Mouse (Mus musculus): Measurements from ENCODE around the gene Cnbd2. TPM values are rescaled to one million over a fixed set of nuclear protein-coding genes. Genes with fewer than 3 reads are reported as not detected.
A peak's percentile ranks its signal among the peaks of the same experiment; 100 is the strongest.

Cnbd2 gene
- polyA plus RNA-seq, 1 experiment from 2014 or later = 3.8 TPM

DNA sequence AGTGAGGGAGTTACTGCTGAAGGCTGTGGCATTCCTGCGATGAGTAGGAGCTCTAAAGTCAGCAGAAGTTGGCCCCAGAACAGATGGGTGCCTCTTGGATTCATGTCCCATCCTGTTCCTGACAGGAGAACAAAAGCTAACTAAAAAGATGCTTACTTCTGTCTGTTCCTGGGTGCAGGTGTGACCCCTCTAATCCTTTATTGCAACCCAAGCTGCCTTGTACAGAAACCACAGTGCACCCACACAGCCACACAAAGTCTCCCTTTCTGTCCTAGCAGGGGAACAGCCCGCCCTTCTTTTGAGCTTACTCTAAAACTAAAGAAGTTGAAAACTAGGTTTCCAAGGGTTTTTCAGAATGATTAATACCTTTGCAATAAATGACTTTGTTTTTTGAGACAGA, 23.9 kb upstream of the Cnbd2 start:
- DNase-seq (ENCODE audit: low spot score) (no peak), ATAC-seq (ENCODE audit: low read depth) (no peak)
- Histone ChIP-seq H3K27ac (replicated peaks; ENCODE audit: low read depth, low read length) (no peak overlapping the region), H3K36me3 (ENCODE audit: control insufficient read depth, insufficient read depth, low read length) (peaks cover 61% of the 10 kb centered on the region), H3K9ac (ENCODE audit: low read depth, low read length) (no peak overlapping the region), H3K27me3 (replicated peaks; ENCODE audit: control insufficient read depth, insufficient read depth, low read length) (no peaks in the 10 kb centered on the region), H3K4me2 (ENCODE audit: low read depth, low read length) (no peak overlapping the region), H3K9me3 (ENCODE audit: control insufficient read depth, low read length) (no peaks in the 10 kb centered on the region), H3K4me3 (ENCODE audit: low read depth, low read length) (no peak overlapping the region), H3K4me1 (ENCODE audit: control insufficient read depth, insufficient read depth, low read length) (no peaks in the 10 kb centered on the region)
- WGBS = 91% methylated on average over 2 of the region's 2 CpGs

DNA sequence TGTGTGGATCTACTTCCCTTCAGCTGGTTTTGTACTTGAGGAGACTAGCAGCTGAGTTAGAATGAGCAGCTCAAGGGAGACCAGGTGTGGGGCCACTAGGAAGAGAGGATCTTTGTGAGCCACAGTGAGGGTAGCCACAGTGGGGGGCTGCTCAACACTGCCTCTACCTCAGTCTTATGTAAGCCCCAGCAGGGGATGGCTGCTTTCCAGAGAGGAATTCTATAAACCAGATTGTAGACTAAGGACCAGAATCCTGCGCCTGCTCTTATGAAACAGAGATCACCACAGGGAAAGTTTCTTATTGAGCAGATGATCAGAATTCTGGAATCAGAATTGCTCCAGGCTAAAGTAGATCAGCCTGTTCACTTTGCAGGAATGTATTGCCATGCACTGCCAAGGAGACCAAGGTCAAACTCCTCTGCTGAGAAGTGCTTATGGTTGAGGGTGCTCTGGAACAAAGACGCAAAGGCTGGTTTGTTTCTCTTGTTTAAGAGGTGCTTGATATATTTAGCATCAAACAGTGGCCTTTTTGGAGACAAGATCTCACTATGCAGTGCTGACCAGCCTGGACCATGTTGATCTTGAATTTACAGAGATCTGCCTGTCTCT, 22.4 kb upstream of the Cnbd2 start:
- H3K4me2 ChIP-seq (ENCODE audit: low read depth, low read length) = no peak overlapping the region
- H3K4me1 ChIP-seq (ENCODE audit: control insufficient read depth, insufficient read depth, low read length) = no peaks in the 10 kb centered on the region
- H3K27me3 ChIP-seq (replicated peaks; ENCODE audit: control insufficient read depth, insufficient read depth, low read length) = no peaks in the 10 kb centered on the region
- H3K9ac ChIP-seq (ENCODE audit: low read depth, low read length) = no peak overlapping the region
- no peak for DNase-seq (ENCODE audit: low spot score)
- no peak for ATAC-seq (ENCODE audit: low read depth)
- H3K4me3 ChIP-seq (ENCODE audit: low read depth, low read length) = no peak overlapping the region
- WGBS = 90% methylated on average over 2 of the region's 2 CpGs
- no peaks in the 10 kb centered on the region for H3K9me3 ChIP-seq (ENCODE audit: control insufficient read depth, low read length)
- peaks cover 75% of the 10 kb centered on the region for H3K36me3 ChIP-seq (ENCODE audit: control insufficient read depth, insufficient read depth, low read length)
- no peak overlapping the region for H3K27ac ChIP-seq (replicated peaks; ENCODE audit: low read depth, low read length)

DNA sequence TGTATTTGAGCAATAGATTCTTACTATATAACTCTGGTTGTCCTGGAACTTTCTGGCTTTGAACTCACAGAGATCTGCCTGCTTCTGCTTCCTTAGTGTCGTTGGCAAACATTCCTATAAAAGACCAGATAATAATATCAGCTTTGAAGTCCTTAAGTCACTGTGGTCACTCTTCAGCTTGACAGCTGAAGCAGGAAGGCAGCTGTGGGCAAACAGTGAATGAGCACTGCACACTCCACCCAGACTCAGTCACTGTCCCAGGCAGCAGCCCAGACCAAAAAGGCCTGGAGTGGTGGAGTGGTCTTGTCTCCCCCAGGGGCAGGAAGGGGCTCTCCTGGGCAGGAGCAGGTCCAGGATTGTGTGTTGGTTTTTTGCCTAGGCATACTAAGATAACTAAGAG, 20.1 kb upstream of the Cnbd2 start:
- WGBS = 83% methylated on average over 1 of the region's 1 CpGs
- ATAC-seq (ENCODE audit: low read depth) (no peak), DNase-seq (ENCODE audit: low spot score) (no peak)
- H3K4me3 ChIP-seq (ENCODE audit: low read depth, low read length) = no peak overlapping the region
- H3K9ac ChIP-seq (ENCODE audit: low read depth, low read length) = no peak overlapping the region
- no peaks in the 10 kb centered on the region for H3K4me1 ChIP-seq (ENCODE audit: control insufficient read depth, insufficient read depth, low read length)
- H3K9me3 ChIP-seq (ENCODE audit: control insufficient read depth, low read length) = no peaks in the 10 kb centered on the region
- no peak overlapping the region for H3K27ac ChIP-seq (replicated peaks; ENCODE audit: low read depth, low read length)
- H3K36me3 ChIP-seq (ENCODE audit: control insufficient read depth, insufficient read depth, low read length) = peaks cover 81% of the 10 kb centered on the region
- no peak overlapping the region for H3K4me2 ChIP-seq (ENCODE audit: low read depth, low read length)
- H3K27me3 ChIP-seq (replicated peaks; ENCODE audit: control insufficient read depth, insufficient read depth, low read length) = no peaks in the 10 kb centered on the region

DNA sequence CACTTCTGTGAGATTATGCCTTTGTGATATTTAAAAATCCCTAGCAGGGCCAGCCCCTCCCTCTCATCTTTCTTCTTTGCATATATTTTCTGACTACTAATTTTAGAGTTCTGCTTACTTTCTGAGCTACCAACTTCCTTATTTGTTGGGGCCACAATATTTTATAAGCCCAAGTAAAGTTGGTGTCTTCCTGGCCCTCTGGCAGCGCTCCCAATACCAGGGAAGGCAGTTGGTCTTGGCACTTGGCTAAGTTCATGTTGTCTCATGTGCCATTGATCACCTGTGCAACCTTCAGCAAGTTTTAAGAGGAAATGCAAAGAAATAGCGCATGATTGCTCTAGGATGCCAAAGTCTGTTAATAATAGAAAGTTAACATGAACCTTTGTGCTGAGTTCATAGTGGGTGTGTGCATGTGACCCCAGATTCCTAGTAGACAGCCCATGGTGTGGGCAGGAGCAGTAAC, 16.5 kb upstream of the Cnbd2 start:
- H3K4me2 ChIP-seq (ENCODE audit: low read depth, low read length) = no peak overlapping the region
- 97% methylated on average over 2 of the region's 2 CpGs for WGBS

DNA sequence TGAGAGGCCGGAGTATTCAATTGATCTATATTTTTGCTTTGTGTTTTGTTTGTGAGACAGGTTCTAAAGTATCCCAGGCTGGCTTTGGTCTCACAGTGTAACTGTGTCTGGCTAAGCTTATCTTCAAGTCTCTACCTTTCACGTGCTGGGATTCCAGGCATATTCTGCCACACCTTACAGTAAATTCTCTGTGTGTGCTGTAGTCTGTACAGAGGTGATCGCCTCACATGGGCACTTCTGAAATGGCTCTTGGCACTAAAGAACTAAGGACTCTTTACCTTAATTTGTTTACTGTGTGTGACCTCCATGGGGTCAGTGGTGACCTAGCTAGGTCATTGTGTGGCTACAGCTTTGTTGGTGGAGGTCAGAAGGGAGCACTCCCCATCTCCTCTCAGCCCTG, 15.9 kb upstream of the Cnbd2 start:
- H3K36me3 ChIP-seq (ENCODE audit: control insufficient read depth, insufficient read depth, low read length) = peaks cover 83% of the 10 kb centered on the region
- WGBS = 92% methylated on average over 3 of the region's 3 CpGs

More for the DNA sequence above, 16.5 kb upstream of the Cnbd2 start:
- H3K4me3 ChIP-seq (ENCODE audit: low read depth, low read length) = no peak overlapping the region
- ATAC-seq (ENCODE audit: low read depth) (no peak), DNase-seq (ENCODE audit: low spot score) (no peak)
- no peak overlapping the region for H3K27ac ChIP-seq (replicated peaks; ENCODE audit: low read depth, low read length)
- H3K36me3 ChIP-seq (ENCODE audit: control insufficient read depth, insufficient read depth, low read length) = peaks cover 83% of the 10 kb centered on the region
- H3K9me3 ChIP-seq (ENCODE audit: control insufficient read depth, low read length) = no peaks in the 10 kb centered on the region
- no peaks in the 10 kb centered on the region for H3K27me3 ChIP-seq (replicated peaks; ENCODE audit: control insufficient read depth, insufficient read depth, low read length)
- H3K4me1 ChIP-seq (ENCODE audit: control insufficient read depth, insufficient read depth, low read length) = no peaks in the 10 kb centered on the region
- no peak overlapping the region for H3K9ac ChIP-seq (ENCODE audit: low read depth, low read length)

DNA sequence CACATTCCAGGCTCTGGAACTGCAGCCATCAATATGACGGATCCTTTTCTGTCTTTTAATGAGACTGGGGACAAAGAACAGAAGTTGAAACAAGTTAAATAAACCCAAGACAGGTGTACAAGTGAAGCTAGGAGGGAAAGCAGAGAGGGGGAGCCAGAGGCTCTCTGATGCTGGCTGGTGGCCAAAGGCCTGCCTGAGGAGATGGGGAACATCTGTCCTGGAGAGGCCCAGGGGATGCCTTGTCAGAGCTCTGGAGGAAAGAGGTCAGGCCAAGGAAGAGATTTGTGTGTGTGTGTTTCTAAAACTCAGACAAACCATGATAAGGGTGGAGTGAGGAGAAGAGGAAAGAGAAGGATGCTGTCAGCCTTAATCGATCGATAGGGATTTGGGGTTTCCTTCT, 14.4 kb upstream of the Cnbd2 start:
- WGBS = 56% methylated on average over 3 of the region's 3 CpGs
- Histone ChIP-seq H3K4me3 (ENCODE audit: low read depth, low read length) (no peak overlapping the region), H3K9me3 (ENCODE audit: control insufficient read depth, low read length) (no peaks in the 10 kb centered on the region), H3K36me3 (ENCODE audit: control insufficient read depth, insufficient read depth, low read length) (peaks cover 79% of the 10 kb centered on the region), H3K4me2 (ENCODE audit: low read depth, low read length) (no peak overlapping the region), H3K27me3 (replicated peaks; ENCODE audit: control insufficient read depth, insufficient read depth, low read length) (no peaks in the 10 kb centered on the region), H3K9ac (ENCODE audit: low read depth, low read length) (no peak overlapping the region), H3K4me1 (ENCODE audit: control insufficient read depth, insufficient read depth, low read length) (no peaks in the 10 kb centered on the region), H3K27ac (replicated peaks; ENCODE audit: low read depth, low read length) (no peak overlapping the region)
- ATAC-seq (ENCODE audit: low read depth) (peak; percentile 82; the same call in 1 of the 2 replicates), DNase-seq (ENCODE audit: low spot score) (peak; percentile 73)

More for the DNA sequence above, 15.9 kb upstream of the Cnbd2 start:
- Histone ChIP-seq H3K9ac (ENCODE audit: low read depth, low read length) (no peak overlapping the region), H3K9me3 (ENCODE audit: control insufficient read depth, low read length) (no peaks in the 10 kb centered on the region), H3K4me3 (ENCODE audit: low read depth, low read length) (no peak overlapping the region), H3K4me1 (ENCODE audit: control insufficient read depth, insufficient read depth, low read length) (no peaks in the 10 kb centered on the region), H3K27ac (replicated peaks; ENCODE audit: low read depth, low read length) (no peak overlapping the region), H3K27me3 (replicated peaks; ENCODE audit: control insufficient read depth, insufficient read depth, low read length) (no peaks in the 10 kb centered on the region), H3K4me2 (ENCODE audit: low read depth, low read length) (no peak overlapping the region)
- ATAC-seq (ENCODE audit: low read depth) (no peak), DNase-seq (ENCODE audit: low spot score) (no peak)

DNA sequence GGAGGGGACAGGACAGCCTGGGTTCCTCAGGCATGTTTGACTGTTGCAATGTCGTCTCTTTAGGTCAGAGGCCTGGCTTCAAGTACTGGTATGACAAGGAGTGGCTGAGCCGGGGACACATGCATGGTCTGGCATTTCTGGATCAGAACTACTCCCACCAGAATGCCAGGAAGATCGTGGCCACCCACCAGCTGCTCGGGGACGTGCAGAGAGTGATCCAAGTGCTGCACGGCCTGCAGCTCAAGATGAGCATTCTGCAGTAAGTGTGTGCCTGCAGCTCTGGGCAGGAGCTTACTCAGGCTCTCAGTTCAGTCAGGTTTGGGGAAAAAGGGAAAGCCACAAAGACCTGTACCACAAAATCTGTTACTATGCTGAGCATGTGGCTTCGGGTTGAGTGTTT, 13.6 kb upstream of the Cnbd2 start:
- Histone ChIP-seq H3K9ac (ENCODE audit: low read depth, low read length) (no peak overlapping the region), H3K27ac (replicated peaks; ENCODE audit: low read depth, low read length) (no peak overlapping the region), H3K36me3 (ENCODE audit: control insufficient read depth, insufficient read depth, low read length) (peaks cover 77% of the 10 kb centered on the region), H3K9me3 (ENCODE audit: control insufficient read depth, low read length) (no peaks in the 10 kb centered on the region), H3K4me1 (ENCODE audit: control insufficient read depth, insufficient read depth, low read length) (no peaks in the 10 kb centered on the region), H3K4me3 (ENCODE audit: low read depth, low read length) (no peak overlapping the region), H3K4me2 (ENCODE audit: low read depth, low read length) (no peak overlapping the region), H3K27me3 (replicated peaks; ENCODE audit: control insufficient read depth, insufficient read depth, low read length) (no peaks in the 10 kb centered on the region)
- ATAC-seq (ENCODE audit: low read depth) = no peak
- whole genome bisulfite sequencing = 87% methylated on average over 7 of the region's 7 CpGs
- no peak for DNase-seq (ENCODE audit: low spot score)

DNA sequence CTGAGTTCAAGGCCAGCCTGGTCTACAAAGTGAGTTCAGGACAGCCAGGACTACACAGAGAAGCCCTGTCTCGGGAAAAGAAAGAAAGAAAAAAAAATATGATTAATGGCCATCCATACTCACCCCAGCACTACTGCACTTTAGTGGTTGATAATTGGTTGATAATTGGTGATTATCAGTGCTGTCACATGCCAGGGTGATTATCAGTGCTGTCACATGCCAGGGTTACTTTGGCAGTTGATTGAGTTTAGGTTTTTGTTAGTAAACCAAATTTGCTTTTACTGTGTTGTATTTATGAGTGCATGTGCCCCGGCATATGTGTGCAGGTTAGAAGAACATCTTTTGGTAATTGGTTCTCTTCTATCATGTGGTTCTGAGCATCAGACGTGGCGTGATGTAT, 10.0 kb upstream of the Cnbd2 start:
- no peaks in the 10 kb centered on the region for H3K27me3 ChIP-seq (replicated peaks; ENCODE audit: control insufficient read depth, insufficient read depth, low read length)
- H3K36me3 ChIP-seq (ENCODE audit: control insufficient read depth, insufficient read depth, low read length) = peaks cover 69% of the 10 kb centered on the region
- H3K9me3 ChIP-seq (ENCODE audit: control insufficient read depth, low read length) = no peaks in the 10 kb centered on the region
- no peak for DNase-seq (ENCODE audit: low spot score)
- no peak overlapping the region for H3K9ac ChIP-seq (ENCODE audit: low read depth, low read length)
- no peaks in the 10 kb centered on the region for H3K4me1 ChIP-seq (ENCODE audit: control insufficient read depth, insufficient read depth, low read length)
- H3K4me3 ChIP-seq (ENCODE audit: low read depth, low read length) = no peak overlapping the region
- no peak overlapping the region for H3K27ac ChIP-seq (replicated peaks; ENCODE audit: low read depth, low read length)
- no peak overlapping the region for H3K4me2 ChIP-seq (ENCODE audit: low read depth, low read length)
- ATAC-seq (ENCODE audit: low read depth) = no peak
- 92% methylated on average over 4 of the region's 4 CpGs for WGBS

DNA sequence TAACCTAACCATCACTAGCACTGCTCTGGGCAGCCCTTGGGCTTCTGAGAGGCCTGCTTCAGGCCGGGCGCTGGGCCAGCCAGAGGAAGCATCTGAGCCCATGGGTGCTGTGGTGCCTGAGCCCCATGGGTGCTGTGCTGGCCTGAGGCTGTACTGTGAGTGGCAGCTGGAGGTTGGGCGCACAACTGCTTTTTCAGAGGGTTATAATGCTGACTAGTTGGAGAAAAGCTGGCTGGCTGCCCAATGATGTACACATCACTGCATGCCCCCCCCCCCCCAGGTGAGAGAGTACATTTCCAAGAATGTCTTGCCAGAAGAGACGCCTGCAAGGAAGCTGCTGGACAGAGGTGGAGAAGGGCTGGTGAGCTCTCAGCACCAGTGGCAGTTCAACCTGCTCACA, 7.7 kb upstream of the Cnbd2 start:
- Histone ChIP-seq H3K27ac (replicated peaks; ENCODE audit: low read depth, low read length) (no peak overlapping the region), H3K4me1 (ENCODE audit: control insufficient read depth, insufficient read depth, low read length) (no peaks in the 10 kb centered on the region), H3K27me3 (replicated peaks; ENCODE audit: control insufficient read depth, insufficient read depth, low read length) (no peaks in the 10 kb centered on the region), H3K4me2 (ENCODE audit: low read depth, low read length) (no peak overlapping the region), H3K9ac (ENCODE audit: low read depth, low read length) (no peak overlapping the region), H3K36me3 (ENCODE audit: control insufficient read depth, insufficient read depth, low read length) (peaks cover 66% of the 10 kb centered on the region), H3K9me3 (ENCODE audit: control insufficient read depth, low read length) (no peaks in the 10 kb centered on the region), H3K4me3 (ENCODE audit: low read depth, low read length) (no peak overlapping the region)
- no peak for DNase-seq (ENCODE audit: low spot score)
- no peak for ATAC-seq (ENCODE audit: low read depth)
- whole genome bisulfite sequencing = 95% methylated on average over 4 of the region's 4 CpGs

Data from embryonic facial prominence, embryonic 14.5 days (tissue).